ENCODE assay signal across 10 mouse cellular contexts in genomic region chr4:8239699-8240098, GRCm38 (mm10). TPM values are rescaled to one million over a fixed set of nuclear protein-coding genes. Genes with fewer than 3 reads are reported as not detected.
DNase-seq lines count a peak whose midpoint lies in the region; ATAC-seq and TF ChIP-seq lines count a peak whose summit lies in the region.
"Had no signal": no experiment of that assay in that cellular context is flagged by ENCODE, and none has a peak within 500 bp of the region (broad histone marks: within the 10 kb centered on the region; RNA-seq: fewer than 3 reads in every experiment).

No protein-coding gene starts in this region.

- H3K4me3 ChIP-seq in kidney, embryonic 15.5 days (replicated peaks) = no peak overlapping the region
- no peak overlapping the region for H3K4me3 ChIP-seq in intestine, postnatal 0 days (ENCODE audit: low read depth, low read length)
- H3K4me3 ChIP-seq in liver, embryonic 16.5 days (ENCODE audit: low read depth, low read length) = no peak overlapping the region
- no peak overlapping the region for H3K4me3 ChIP-seq in stomach, embryonic 15.5 days (replicated peaks)
- H3K4me3 ChIP-seq in thymus, adult 2 months (ENCODE audit: control insufficient read depth, insufficient read depth, low read length) = no peak overlapping the region

- no peak for TF ChIP-seq CTCF in intestine, postnatal 0 days (IDR thresholded peaks at IDR 0.05; ENCODE audit: low read depth)
- TF ChIP-seq CTCF in thymus, adult 2 months (IDR thresholded peaks at IDR 0.05; ENCODE audit: borderline replicate concordance, control insufficient read depth, extremely low read depth, insufficient read depth, low read length, poor library complexity) = no peak

- 0 out of 2 replicates have a peak overlapping the region, but pooled peaks have one; percentile 100 for H3K4me2 ChIP-seq in kidney, embryonic 15.5 days
- peak overlapping the region; percentile 98 for H3K4me2 ChIP-seq in intestine, postnatal 0 days (replicated peaks; ENCODE audit: low read depth)
- H3K4me2 ChIP-seq in liver, embryonic 16.5 days (ENCODE audit: low read depth, low read length) = no peak overlapping the region
- peak overlapping the region; percentile 99 for H3K4me2 ChIP-seq in stomach, embryonic 15.5 days

- no peak overlapping the region for H3K9ac ChIP-seq in kidney, embryonic 15.5 days
- H3K9ac ChIP-seq in intestine, postnatal 0 days (ENCODE audit: low read depth, low read length) = no peak overlapping the region
- no peak overlapping the region for H3K9ac ChIP-seq in liver, embryonic 16.5 days (ENCODE audit: low read depth, low read length)
- H3K9ac ChIP-seq in stomach, embryonic 15.5 days = no peak overlapping the region

- no peak for DNase-seq in kidney, adult 11 months
- no peak for DNase-seq in embryo, embryonic 10.5 days (ENCODE audit: low spot score)
- DNase-seq in thymus, adult 2 months = no peak
- DNase-seq: thymus, postnatal 4 days had no signal

- no peaks in the 10 kb centered on the region for H3K36me3 ChIP-seq in kidney, embryonic 15.5 days
- H3K36me3 ChIP-seq in intestine, postnatal 0 days (ENCODE audit: control insufficient read depth, insufficient read depth) = no peaks in the 10 kb centered on the region
- H3K36me3 ChIP-seq in liver, embryonic 16.5 days (ENCODE audit: control insufficient read depth, insufficient read depth) = no peaks in the 10 kb centered on the region
- no peaks in the 10 kb centered on the region for H3K36me3 ChIP-seq in stomach, embryonic 15.5 days
- H3K36me3 ChIP-seq in thymus, adult 2 months (ENCODE audit: control insufficient read depth, insufficient read depth, low read length) = no peaks in the 10 kb centered on the region
- H3K36me3 ChIP-seq: midbrain, embryonic 10.5 days; neural tube, embryonic 15.5 days had no signal

- 54% methylated on average over 11 of the region's 11 CpGs for WGBS in kidney, embryonic 15.5 days
- 43% methylated on average over 11 of the region's 11 CpGs for WGBS in intestine, postnatal 0 days
- 46% methylated on average over 11 of the region's 11 CpGs for WGBS in liver, embryonic 16.5 days (ENCODE audit: insufficient replicate concordance)
- WGBS in stomach, embryonic 15.5 days = 45% methylated on average over 11 of the region's 11 CpGs
- 95% methylated on average over 11 of the region's 11 CpGs for WGBS in thymus, adult 2 months

- no peak for ATAC-seq in kidney, embryonic 15.5 days (replicated peaks; ENCODE audit: low FRiP score)
- 0 out of 2 replicates have a peak, but pooled peaks have one; percentile 12 for ATAC-seq in intestine, postnatal 0 days
- ATAC-seq in liver, embryonic 16.5 days (ENCODE audit: low read depth) = peak; percentile 88
- no peak for ATAC-seq in stomach, embryonic 15.5 days (ENCODE audit: insufficient read depth, low FRiP score, low read depth)

- peaks cover 5% of the 10 kb centered on the region; the same call in 1 of the 2 replicates for H3K27me3 ChIP-seq in kidney, embryonic 15.5 days
- H3K27me3 ChIP-seq in intestine, postnatal 0 days (replicated peaks; ENCODE audit: control insufficient read depth, insufficient read depth, low read length) = no peaks in the 10 kb centered on the region
- H3K27me3 ChIP-seq in liver, embryonic 16.5 days (ENCODE audit: control insufficient read depth, insufficient read depth, low read depth, low read length) = peaks cover 4% of the 10 kb centered on the region; the same call in 1 of the 2 replicates
- no peaks in the 10 kb centered on the region for H3K27me3 ChIP-seq in stomach, embryonic 15.5 days (replicated peaks)
- no peaks in the 10 kb centered on the region for H3K27me3 ChIP-seq in thymus, adult 2 months (ENCODE audit: control insufficient read depth, insufficient read depth, low read length)
- H3K27me3 ChIP-seq: neural tube, embryonic 15.5 days had no signal

- H3K27ac ChIP-seq in kidney, embryonic 15.5 days = no peak overlapping the region
- H3K27ac ChIP-seq in intestine, postnatal 0 days (ENCODE audit: low read depth, low read length) = no peak overlapping the region
- H3K27ac ChIP-seq in liver, embryonic 16.5 days (ENCODE audit: low read length) = peak overlapping the region; percentile 54; the same call in 1 of the 2 replicates
- no peak overlapping the region for H3K27ac ChIP-seq in stomach, embryonic 15.5 days
- no peak overlapping the region for H3K27ac ChIP-seq in thymus, adult 2 months (ENCODE audit: control insufficient read depth, insufficient read depth, low read length)
- H3K27ac ChIP-seq: neural tube, embryonic 15.5 days had no signal

- H3K4me1 ChIP-seq in kidney, embryonic 15.5 days = peaks cover 11% of the 10 kb centered on the region; the same call in 1 of the 2 replicates
- 0 out of 2 replicates have a peak, but pooled peaks cover 2% of the 10 kb centered on the region for H3K4me1 ChIP-seq in intestine, postnatal 0 days (replicated peaks; ENCODE audit: control insufficient read depth, insufficient read depth, low read length)
- H3K4me1 ChIP-seq in liver, embryonic 16.5 days (ENCODE audit: control insufficient read depth, low read depth, low read length) = no peaks in the 10 kb centered on the region
- H3K4me1 ChIP-seq in stomach, embryonic 15.5 days = peaks cover 4% of the 10 kb centered on the region; the same call in 1 of the 2 replicates
- H3K4me1 ChIP-seq in thymus, adult 2 months (replicated peaks; ENCODE audit: control insufficient read depth, insufficient read depth, low read length) = peaks cover 9% of the 10 kb centered on the region

- H3K9me3 ChIP-seq in kidney, embryonic 15.5 days (replicated peaks) = no peaks in the 10 kb centered on the region
- no peaks in the 10 kb centered on the region for H3K9me3 ChIP-seq in intestine, postnatal 0 days (ENCODE audit: control insufficient read depth)
- H3K9me3 ChIP-seq in liver, embryonic 16.5 days (replicated peaks; ENCODE audit: control insufficient read depth, low read length) = no peaks in the 10 kb centered on the region
- no peaks in the 10 kb centered on the region for H3K9me3 ChIP-seq in stomach, embryonic 15.5 days
- H3K9me3 ChIP-seq: midbrain, embryonic 10.5 days; neural tube, embryonic 15.5 days had no signal

- no peak for TF ChIP-seq POLR2A in thymus, adult 2 months (IDR thresholded peaks at IDR 0.05; ENCODE audit: control insufficient read depth, extremely low read depth, insufficient read depth, low read length, poor library complexity)

RNA-seq across cellular contexts. Expression of gene Car8, which starts 0.9 kb away (rescaled TPM):
- 12.3 and 12.6 TPM in 2 replicates for polyA plus RNA-seq in kidney, embryonic 15.5 days (2015; fragmentation: Nextera tagmentation; extraction: Ambion mirVana)
- 27.3 and 29.0 TPM in 2 replicates for polyA plus RNA-seq in intestine, postnatal 0 days (2015; fragmentation: Nextera tagmentation; extraction: Ambion mirVana)
- 8.8 and 10.2 TPM in 2 replicates for polyA plus RNA-seq in liver, embryonic 16.5 days (2015; fragmentation: Nextera tagmentation; extraction: Ambion mirVana)
- 15.5 and 15.8 TPM in 2 replicates for polyA plus RNA-seq in stomach, embryonic 15.5 days (2015; fragmentation: Nextera tagmentation; extraction: Ambion mirVana)
- polyA plus RNA-seq in thymus, adult 2 months (2012; rRNA removed) = 0.19 and 0.35 TPM in 2 replicates

Comparison
In these comparisons a context has a peak if more than half of its experiments do, and no peak if none do; other contexts are left out.
1. ATAC-seq: peak in intestine, postnatal 0 days (single experiment) and liver, embryonic 16.5 days (single experiment); none in kidney, embryonic 15.5 days (single experiment) and stomach, embryonic 15.5 days (single experiment).